Mouse (Mus musculus): ENCODE results near the gene Pgpep1l.

Pgpep1l gene

GRCm38 (mm10) chr7:68215522-68216070, 48.4 kb downstream of the Pgpep1l start:
- DNase-seq (ENCODE audit: low spot score in 2 of 2) = no peak

DNA sequence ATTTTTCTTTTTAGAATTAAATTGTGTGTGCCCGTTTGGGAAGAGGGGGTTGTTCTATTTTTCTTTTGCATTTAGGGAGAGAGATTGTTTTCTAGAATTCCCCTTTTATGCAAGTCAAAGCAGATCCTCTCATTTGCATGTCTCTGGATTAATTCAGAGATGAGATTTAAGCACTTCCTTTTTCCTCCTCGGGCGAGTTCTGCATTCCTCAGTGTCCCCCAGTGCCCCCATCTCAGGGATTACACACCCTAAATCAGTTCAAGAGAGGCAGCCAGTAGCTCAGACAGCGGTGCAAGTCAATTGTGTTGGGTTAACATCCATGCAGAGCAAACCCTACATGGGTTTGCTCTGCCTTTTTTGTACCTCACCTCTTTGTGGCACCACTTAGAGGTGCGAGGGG, 50.2 kb downstream of the Pgpep1l start:
- no peak for DNase-seq (ENCODE audit: low spot score in 2 of 2)

DNA sequence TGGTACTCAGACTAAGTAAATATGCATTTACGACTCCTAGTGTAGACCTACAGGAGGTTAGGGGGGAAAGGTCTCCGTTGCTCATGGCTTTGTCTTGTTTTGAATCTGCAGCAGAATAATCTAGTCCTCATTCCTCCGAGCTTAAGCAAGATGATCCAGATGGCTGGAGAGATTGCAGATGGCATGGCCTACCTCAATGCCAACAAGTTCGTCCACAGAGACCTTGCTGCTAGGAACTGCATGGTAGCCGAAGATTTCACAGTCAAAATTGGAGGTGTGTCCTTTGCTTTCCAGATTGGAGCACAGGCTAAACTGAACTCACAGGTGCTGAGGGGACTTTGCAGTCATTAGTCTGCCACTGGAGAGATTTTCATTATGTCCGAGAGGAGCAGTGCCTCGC, 52.1 kb downstream of the Pgpep1l start:
- no peak for DNase-seq (ENCODE audit: low spot score in 2 of 2)

- no peak for DNase-seq (ENCODE audit: low spot score in 2 of 2)
Measured at GRCm38 (mm10) chr7:68210417-68210816, 53.6 kb downstream of the Pgpep1l start.

DNA sequence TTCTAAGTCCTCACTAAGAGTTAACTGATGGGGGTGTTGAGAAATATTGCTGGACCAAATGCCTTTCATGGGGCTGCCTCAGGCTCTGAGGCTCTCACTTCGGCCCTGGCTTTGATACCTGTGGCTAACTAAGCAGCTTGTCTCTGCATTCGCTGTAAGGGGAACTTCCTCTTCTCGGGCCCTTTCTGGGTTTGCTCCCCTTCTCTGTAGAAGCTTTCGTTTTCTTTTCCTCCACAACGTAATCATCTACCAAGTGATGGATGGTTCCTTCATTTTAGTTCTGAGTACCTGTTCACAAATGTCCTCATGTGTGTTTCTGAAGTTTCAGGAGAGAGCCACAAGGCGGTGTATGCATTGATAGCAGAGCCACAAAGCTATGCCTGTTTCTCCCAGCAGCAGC, 55.0 kb downstream of the Pgpep1l start:
- DNase-seq (ENCODE audit: low spot score in 2 of 2) = no peak

GRCm38 (mm10) chr7:68205776-68206427, 58.1 kb downstream of the Pgpep1l start:
- no peak for DNase-seq (ENCODE audit: low spot score in 2 of 2)

- no peak for DNase-seq (ENCODE audit: low spot score in 2 of 2)
Measured at GRCm38 (mm10) chr7:68199609-68200008, 64.4 kb downstream of the Pgpep1l start.

DNA sequence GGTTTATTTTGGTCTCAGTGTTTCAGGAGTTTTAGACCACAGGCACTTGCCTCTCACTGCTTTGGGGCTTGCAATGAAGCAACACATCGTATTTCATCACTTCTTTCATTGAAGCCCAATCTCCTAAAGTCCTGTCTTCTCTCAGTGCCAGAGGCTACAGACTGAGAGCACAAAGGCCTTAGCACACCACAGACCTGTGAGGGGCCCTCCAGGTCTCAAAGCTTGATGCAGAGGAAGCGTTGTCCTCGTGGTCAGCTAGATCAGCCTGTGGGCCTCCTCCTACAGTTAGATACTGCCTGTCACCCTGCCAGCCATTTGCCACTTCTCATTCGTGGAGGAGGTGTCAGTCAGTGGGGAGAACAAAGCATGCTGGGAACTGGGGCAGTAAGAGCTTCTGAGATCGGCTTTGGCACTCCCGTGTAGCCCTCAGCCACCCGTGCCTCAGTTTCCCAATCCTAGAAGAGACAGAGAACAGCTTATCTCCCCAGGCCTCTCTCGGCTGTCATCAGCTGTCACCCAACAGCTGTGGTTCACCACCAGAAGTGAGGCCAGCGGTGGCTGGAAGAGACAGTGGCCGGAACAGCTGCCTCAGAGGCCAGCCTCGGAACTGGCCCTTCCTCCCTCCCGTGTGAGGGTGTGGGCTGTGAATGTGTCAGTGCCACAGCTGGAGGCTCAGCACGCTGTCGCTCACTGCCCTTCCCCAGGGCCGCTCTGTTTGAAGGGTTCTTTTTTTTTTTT, 69.9 kb downstream of the Pgpep1l start:
- DNase-seq (ENCODE audit: low spot score in 2 of 2) = no peak

DNA sequence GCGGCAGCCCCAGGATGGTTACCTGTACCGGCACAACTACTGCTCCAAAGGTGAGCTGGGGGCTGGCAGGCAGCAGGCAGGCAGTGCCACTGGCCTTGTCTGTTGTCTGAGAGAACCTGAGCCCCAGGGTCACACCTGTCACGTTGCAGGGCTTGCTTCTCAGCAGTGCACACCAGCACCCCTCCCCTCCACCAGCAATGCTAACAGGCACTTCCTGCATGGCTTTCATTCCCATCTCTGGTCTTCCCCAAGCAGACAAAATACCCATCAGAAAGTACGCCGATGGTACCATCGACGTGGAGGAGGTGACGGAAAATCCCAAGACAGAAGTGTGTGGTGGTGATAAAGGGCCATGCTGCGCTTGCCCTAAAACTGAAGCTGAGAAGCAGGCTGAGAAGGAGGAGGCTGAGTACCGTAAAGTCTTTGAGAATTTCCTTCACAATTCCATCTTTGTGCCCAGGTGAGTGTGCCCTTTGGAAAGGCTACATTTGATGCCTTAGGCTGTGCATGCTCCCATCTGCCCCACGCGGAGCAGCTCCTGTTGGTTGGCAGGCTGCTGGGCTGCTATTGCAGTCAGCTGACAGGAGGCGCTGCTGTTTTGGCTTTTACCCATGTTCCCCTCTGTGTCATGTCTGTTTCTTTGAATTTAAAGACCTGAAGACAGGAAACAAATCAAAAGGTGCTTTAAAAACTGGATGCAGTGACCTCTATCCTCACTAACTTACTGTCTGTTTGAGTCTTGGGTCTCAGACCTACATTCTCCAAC, 74.2 kb downstream of the Pgpep1l start:
- no peak for DNase-seq (ENCODE audit: low spot score in 2 of 2)

DNA sequence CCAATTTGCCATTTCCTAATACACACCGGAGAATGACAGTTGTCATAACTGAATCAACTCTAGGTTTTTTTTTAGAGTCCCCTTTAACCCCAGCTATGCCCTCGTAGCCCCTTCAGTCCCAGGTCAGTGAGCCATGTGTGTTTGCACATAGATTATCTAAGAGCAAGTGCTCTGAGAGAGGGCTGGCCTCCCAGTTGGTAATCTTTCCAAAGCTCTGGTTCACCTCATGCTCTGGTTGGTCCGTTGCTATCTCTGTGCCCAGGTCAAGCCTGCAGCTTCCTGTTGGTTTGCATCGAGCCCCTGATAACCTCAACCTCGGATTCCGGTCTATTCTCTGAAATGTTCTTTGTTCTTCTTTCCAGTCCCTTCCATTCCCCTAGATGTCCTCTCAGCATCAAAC, 74.8 kb downstream of the Pgpep1l start:
- no peak for DNase-seq (ENCODE audit: low spot score in 2 of 2)

Data from urinary bladder, postnatal 4 days (tissue).